Mouse (Mus musculus) lung, postnatal 0 days (tissue): Measurements from ENCODE around the gene Stmn1. TPM values are rescaled to one million over a fixed set of nuclear protein-coding genes. Genes with fewer than 3 reads are reported as not detected.
A peak's percentile ranks its signal among the peaks of the same experiment; 100 is the strongest.

Source experiments
- ATAC-seq: fragments of 200-750 bp; cut with Nextera tagmentation; 2 replicates; pipeline ENCODE4 v1.8.0; 2017; ENCODE audit warnings: moderate library complexity
- DNase-seq: peaks from one replicate; pipeline ENCODE4 v3.0.0-alpha.2; 2016; ENCODE audit warnings: low spot score
- H3K27ac ChIP-seq: fragments of 300-500 bp; sonication (generic); 2 replicates; pipeline ENCODE4 v1.5.1; 2014; ENCODE audit warnings: antibody characterized with exemption, mild to moderate bottlenecking, low read length, mixed read lengths
- H3K27me3 ChIP-seq: fragments of 300-500 bp; sonication (generic); replicated peaks from 2 replicates; pipeline ENCODE4 v1.6.1; 2014; ENCODE audit warnings: low read length, mixed read lengths; ENCODE audit not compliant: insufficient read depth
- H3K36me3 ChIP-seq: fragments of 300-500 bp; sonication (generic); 2 replicates; pipeline ENCODE4 v1.6.1; 2014; ENCODE audit warnings: low read length, mixed read lengths; ENCODE audit not compliant: insufficient read depth
- H3K4me1 ChIP-seq: fragments of 300-500 bp; sonication (generic); 2 replicates; pipeline ENCODE4 v1.6.1; 2014; ENCODE audit warnings: antibody characterized with exemption, low read depth, low read length, mixed read lengths; ENCODE audit not compliant: insufficient read depth
- H3K4me2 ChIP-seq: fragments of 300-500 bp; sonication (generic); replicated peaks from 2 replicates; pipeline ENCODE4 v1.6.1; 2014; ENCODE audit warnings: low read depth, mild to moderate bottlenecking, low read length, moderate library complexity, mixed read lengths
- H3K4me3 ChIP-seq: fragments of 300-500 bp; sonication (generic); 2 replicates; pipeline ENCODE4 v1.5.1; 2014; ENCODE audit warnings: low read depth, low read length
- H3K9ac ChIP-seq: fragments of 300-500 bp; sonication (generic); replicated peaks from 2 replicates; pipeline ENCODE4 v1.6.1; 2014; ENCODE audit warnings: low read depth, mild to moderate bottlenecking
- H3K9me3 ChIP-seq: fragments of 300-500 bp; sonication (generic); 2 replicates; pipeline ENCODE4 v1.6.1; 2016; ENCODE audit warnings: low read length, mixed read lengths
- CTCF ChIP-seq: IDR thresholded peaks from 2 replicates; pipeline ENCODE4 v1.5.1; 2016; ENCODE audit warnings: antibody characterized with exemption, mild to moderate bottlenecking
- EP300 ChIP-seq: IDR thresholded peaks from 2 replicates; pipeline ENCODE4 v1.6.1; 2016; ENCODE audit warnings: antibody characterized with exemption, mild to moderate bottlenecking, control low read depth
- WGBS: fragments of 180-500 bp; shearing (Covaris S2); extraction: QIAGEN DNeasy Blood & Tissue Kit; methylation state at CpG from one replicate; pipeline ENCODE4 v1.1.7; 2014; 5-methylcytosine and 5-hydroxymethylcytosine counted together
- polyA plus RNA-seq: library from polyadenylated mRNA; unstranded; fragments of >200 nt; fragmentation: Nextera tagmentation; extraction: Ambion mirVana; gene quantifications from 2 replicates; pipeline ENCODE4 v1.2.1, GENCODE M21; 2015

Gene Stmn1
- polyA plus RNA-seq, 1 experiment from 2014 or later = 260 TPM

GRCm38 (mm10) chr4:134481270-134481669, 13.2 kb downstream of the Stmn1 start:
- DNase-seq = peak; percentile 40
- WGBS = 34% methylated on average over 6 of the region's 6 CpGs

DNA sequence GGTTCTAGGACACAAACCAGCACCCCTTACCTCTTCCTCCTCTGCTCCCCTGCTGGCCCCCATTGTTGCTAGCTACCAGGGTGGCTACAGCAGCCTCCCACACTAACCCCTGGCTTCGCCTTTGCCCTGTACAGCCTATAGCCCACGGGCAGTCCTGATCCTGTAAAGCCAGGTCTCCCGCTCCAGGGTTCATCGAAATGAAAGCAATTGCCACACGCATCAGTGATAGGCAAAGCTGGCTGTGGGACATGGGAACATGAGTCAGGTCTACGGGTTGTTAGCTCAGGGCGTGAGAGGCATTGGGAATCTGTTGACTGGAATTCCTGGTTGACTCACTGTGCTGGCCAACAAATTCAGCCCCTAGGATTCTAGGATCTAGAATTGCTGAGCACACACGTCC, 14.3 kb downstream of the Stmn1 start:
- ATAC-seq = peak; percentile 8; the same call in 1 of the 2 replicates
- Histone ChIP-seq H3K36me3 (no peaks in the 10 kb centered on the region), H3K4me2 (no peak overlapping the region), H3K9me3 (no peaks in the 10 kb centered on the region), H3K4me1 (no peaks in the 10 kb centered on the region), H3K4me3 (no peak overlapping the region), H3K27me3 (no peaks in the 10 kb centered on the region), H3K27ac (peak overlapping the region; percentile 64; the same call in 1 of the 2 replicates), H3K9ac (no peak overlapping the region)
- TF ChIP-seq EP300 (peak; percentile 47; the same call in 1 of the 2 replicates), CTCF (no peak)
- DNase-seq = peak; percentile 63
- WGBS = 66% methylated on average over 8 of the region's 8 CpGs

More at GRCm38 (mm10) chr4:134481270-134481669, 13.2 kb downstream of the Stmn1 start:
- H3K27ac ChIP-seq = peak overlapping the region; percentile 74
- no peaks in the 10 kb centered on the region for H3K9me3 ChIP-seq
- H3K4me2 ChIP-seq = no peak overlapping the region
- no peaks in the 10 kb centered on the region for H3K27me3 ChIP-seq
- H3K36me3 ChIP-seq = no peaks in the 10 kb centered on the region
- peak; percentile 65 for ATAC-seq
- H3K4me1 ChIP-seq = no peaks in the 10 kb centered on the region
- peak; percentile 53 for TF ChIP-seq CTCF
- peak; percentile 12; the same call in 1 of the 2 replicates for TF ChIP-seq EP300
- H3K9ac ChIP-seq = no peak overlapping the region
- H3K4me3 ChIP-seq = no peak overlapping the region

DNA sequence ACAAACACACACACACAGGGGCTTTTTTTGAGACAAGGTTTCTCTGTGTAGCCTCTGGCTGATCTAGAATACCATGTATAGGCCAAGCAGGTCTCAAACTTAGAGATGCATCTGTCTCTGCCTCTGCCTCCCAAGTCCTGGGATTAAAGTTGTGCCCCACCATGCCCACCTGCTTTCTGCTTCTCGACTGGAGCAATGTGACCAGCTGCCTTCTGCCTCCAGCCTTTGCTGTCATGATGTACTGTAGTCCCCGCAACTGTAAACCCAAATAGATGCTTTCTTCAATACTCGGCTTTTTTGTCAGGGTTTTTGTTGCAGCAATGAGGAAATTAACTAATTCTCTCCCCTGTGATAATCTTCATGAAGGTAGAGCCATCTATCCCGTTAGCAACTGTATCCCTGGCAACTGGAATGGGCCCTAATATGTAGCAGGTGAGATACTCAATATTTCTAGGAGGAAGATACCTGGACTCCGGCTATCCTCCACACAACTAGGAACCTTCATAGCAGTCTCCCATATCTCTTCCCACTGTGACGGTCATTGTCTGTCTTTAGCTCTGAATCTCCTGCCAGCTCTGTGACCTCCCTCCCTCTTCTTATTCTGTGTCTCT, 15.1 kb downstream of the Stmn1 start:
- no peaks in the 10 kb centered on the region for H3K9me3 ChIP-seq
- DNase-seq (no peak), ATAC-seq (no peak)
- 68% methylated on average over 6 of the region's 6 CpGs for WGBS
- no peaks in the 10 kb centered on the region for H3K27me3 ChIP-seq
- no peak overlapping the region for H3K27ac ChIP-seq
- H3K4me3 ChIP-seq = no peak overlapping the region
- no peak overlapping the region for H3K4me2 ChIP-seq
- H3K9ac ChIP-seq = no peak overlapping the region
- no peaks in the 10 kb centered on the region for H3K36me3 ChIP-seq
- no peaks in the 10 kb centered on the region for H3K4me1 ChIP-seq
- TF ChIP-seq CTCF = no peak
- no peak for TF ChIP-seq EP300

DNA sequence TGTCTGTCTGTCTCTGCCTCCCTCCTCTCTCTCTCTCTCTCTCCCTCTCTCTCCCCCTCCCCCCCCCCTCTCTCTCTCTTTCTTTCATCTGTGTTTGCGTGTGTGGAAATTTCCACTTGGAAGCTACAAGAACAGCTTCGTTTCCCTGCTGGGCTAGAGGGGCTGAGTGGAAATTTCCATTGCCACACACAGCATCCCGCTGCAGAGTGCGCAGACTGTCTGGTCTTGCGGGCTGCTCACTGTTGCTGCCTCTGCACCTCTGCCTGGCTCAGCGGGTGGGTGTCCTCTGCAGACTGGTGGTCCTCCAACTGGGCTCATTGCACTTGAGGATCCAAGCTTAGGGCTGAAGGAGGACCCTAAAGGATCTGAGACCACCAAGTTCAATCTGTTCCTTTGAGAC, 15.6 kb downstream of the Stmn1 start:
- Histone ChIP-seq H3K36me3 (no peaks in the 10 kb centered on the region), H3K9me3 (no peaks in the 10 kb centered on the region), H3K4me3 (no peak overlapping the region), H3K27me3 (no peaks in the 10 kb centered on the region), H3K27ac (no peak overlapping the region), H3K9ac (no peak overlapping the region), H3K4me2 (no peak overlapping the region), H3K4me1 (no peaks in the 10 kb centered on the region)
- no peak for DNase-seq
- WGBS = 43% methylated on average over 6 of the region's 6 CpGs
- ATAC-seq = no peak
- TF ChIP-seq CTCF = no peak
- no peak for TF ChIP-seq EP300

GRCm38 (mm10) chr4:134484231-134484630, 16.1 kb downstream of the Stmn1 start:
- ATAC-seq = no peak
- H3K36me3 ChIP-seq = no peaks in the 10 kb centered on the region
- H3K4me2 ChIP-seq = no peak overlapping the region
- no peak overlapping the region for H3K27ac ChIP-seq
- no peak overlapping the region for H3K9ac ChIP-seq
- TF ChIP-seq EP300 (no peak), CTCF (no peak)
- 74% methylated on average over 10 of the region's 10 CpGs for WGBS
- no peak for DNase-seq
- no peaks in the 10 kb centered on the region for H3K4me1 ChIP-seq
- H3K4me3 ChIP-seq = no peak overlapping the region
- no peaks in the 10 kb centered on the region for H3K27me3 ChIP-seq
- no peaks in the 10 kb centered on the region for H3K9me3 ChIP-seq

DNA sequence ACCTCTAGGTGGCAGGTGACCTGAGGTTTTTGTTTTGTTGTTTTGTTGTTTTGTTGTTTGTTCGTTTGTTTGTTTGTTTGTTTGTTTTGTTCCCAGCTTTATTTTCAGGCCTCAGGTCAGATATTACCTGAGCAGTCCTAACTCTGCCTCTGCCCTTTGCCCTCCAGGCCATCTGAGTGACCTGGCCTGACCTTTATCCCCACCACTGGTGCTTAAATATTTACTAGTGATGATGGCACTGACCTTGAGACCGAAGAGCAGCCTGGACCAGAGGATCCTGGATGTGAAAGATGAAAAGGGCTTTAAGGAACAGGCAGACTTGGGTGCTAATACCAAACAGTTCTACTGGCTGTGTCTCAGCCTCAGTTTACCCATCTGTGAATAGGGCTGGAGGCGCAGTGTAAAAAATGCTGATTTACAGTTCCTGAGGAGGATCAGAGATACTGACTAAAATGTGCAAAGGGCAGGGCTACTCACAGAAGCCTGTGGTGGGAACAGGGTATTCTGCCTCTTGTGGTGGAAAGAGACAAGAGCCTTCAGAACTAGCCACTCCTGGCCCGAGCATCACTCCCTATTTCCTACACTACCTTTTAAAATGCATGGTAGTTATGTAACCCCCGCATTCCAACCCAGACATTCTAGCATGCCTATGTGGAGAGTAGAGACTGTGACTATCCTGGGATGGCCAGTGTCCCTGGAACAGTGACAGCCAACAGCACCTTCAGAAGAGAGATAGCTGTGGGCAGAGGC, 17.2 kb downstream of the Stmn1 start:
- H3K4me2 ChIP-seq = no peak overlapping the region
- H3K9me3 ChIP-seq = no peaks in the 10 kb centered on the region
- ATAC-seq = no peak
- no peak for DNase-seq
- H3K27me3 ChIP-seq = no peaks in the 10 kb centered on the region
- H3K27ac ChIP-seq = no peak overlapping the region
- WGBS = 76% methylated on average over 5 of the region's 5 CpGs
- no peak overlapping the region for H3K9ac ChIP-seq
- TF ChIP-seq EP300 (no peak), CTCF (0 out of 2 replicates have a peak, but pooled peaks have one; percentile 1)
- H3K36me3 ChIP-seq = no peaks in the 10 kb centered on the region
- no peaks in the 10 kb centered on the region for H3K4me1 ChIP-seq
- H3K4me3 ChIP-seq = no peak overlapping the region
